Mouse (Mus musculus): ENCODE measurements around the gene Nup160.

Nup160 gene

GRCm38 (mm10) chr2:90677007-90677406, at the start of gene Nup160:
Nup160 (plus strand) TSS chr2:90677215.
- DNase-seq (ENCODE audit: low read depth in 1 of 2, low spot score in 2 of 2), result no peak

- DNase-seq (ENCODE audit: low read depth in 1 of 2, low spot score in 2 of 2), result no peak
These were observed 48.8 kb upstream of the Nup160 start for GRCm38 (mm10) chr2:90628261-90628660.

GRCm38 (mm10) chr2:90629552-90629951, 47.5 kb upstream of the Nup160 start:
- no peak for DNase-seq (ENCODE audit: low read depth in 1 of 2, low spot score in 2 of 2)

- DNase-seq (ENCODE audit: low read depth in 1 of 2, low spot score in 2 of 2), result no peak
These were observed 44.9 kb upstream of the Nup160 start for GRCm38 (mm10) chr2:90631938-90632733.

- DNase-seq (ENCODE audit: low read depth in 1 of 2, low spot score in 2 of 2), result no peak
These were observed 42.3 kb upstream of the Nup160 start for GRCm38 (mm10) chr2:90634671-90635070.

- no peak for DNase-seq (ENCODE audit: low read depth in 1 of 2, low spot score in 2 of 2)
These were observed 41.8 kb upstream of the Nup160 start for GRCm38 (mm10) chr2:90635085-90635723.

- DNase-seq (ENCODE audit: low read depth in 1 of 2, low spot score in 2 of 2), result no peak
These were observed 40.2 kb upstream of the Nup160 start for GRCm38 (mm10) chr2:90636853-90637252.

GRCm38 (mm10) chr2:90638986-90639746, 37.8 kb upstream of the Nup160 start:
- DNase-seq (ENCODE audit: low read depth in 1 of 2, low spot score in 2 of 2), result no peak

- DNase-seq (ENCODE audit: low read depth in 1 of 2, low spot score in 2 of 2), result no peak
These were observed 37.0 kb upstream of the Nup160 start for GRCm38 (mm10) chr2:90639747-90640699.

- DNase-seq (ENCODE audit: low read depth in 1 of 2, low spot score in 2 of 2), result peak; percentile 42 to 45
These were observed 35.9 kb upstream of the Nup160 start for GRCm38 (mm10) chr2:90641007-90641709.

GRCm38 (mm10) chr2:90641710-90642039, 35.3 kb upstream of the Nup160 start:
- no peak for DNase-seq (ENCODE audit: low read depth in 1 of 2, low spot score in 2 of 2)

- DNase-seq (ENCODE audit: low read depth in 1 of 2, low spot score in 2 of 2), result no peak
These were observed 29.9 kb upstream of the Nup160 start for GRCm38 (mm10) chr2:90647084-90647483.

GRCm38 (mm10) chr2:90649405-90649804, 27.6 kb upstream of the Nup160 start:
- no peak for DNase-seq (ENCODE audit: low read depth in 1 of 2, low spot score in 2 of 2)

- peak; percentile 55 to 57 for DNase-seq (ENCODE audit: low read depth in 1 of 2, low spot score in 2 of 2)
These were observed 27.1 kb upstream of the Nup160 start for GRCm38 (mm10) chr2:90649965-90650364.

- no peak for DNase-seq (ENCODE audit: low read depth in 1 of 2, low spot score in 2 of 2)
These were observed 24.9 kb upstream of the Nup160 start for GRCm38 (mm10) chr2:90652101-90652500.

GRCm38 (mm10) chr2:90652993-90653392, 24.0 kb upstream of the Nup160 start:
- DNase-seq (ENCODE audit: low read depth in 1 of 2, low spot score in 2 of 2), result no peak

- DNase-seq (ENCODE audit: low read depth in 1 of 2, low spot score in 2 of 2), result no peak
These were observed 21.6 kb upstream of the Nup160 start for GRCm38 (mm10) chr2:90655449-90655848.

GRCm38 (mm10) chr2:90658613-90659012, 18.4 kb upstream of the Nup160 start:
- no peak for DNase-seq (ENCODE audit: low read depth in 1 of 2, low spot score in 2 of 2)

- DNase-seq (ENCODE audit: low read depth in 1 of 2, low spot score in 2 of 2), result no peak
These were observed 18.0 kb upstream of the Nup160 start for GRCm38 (mm10) chr2:90659016-90659415.

- no peak for DNase-seq (ENCODE audit: low read depth in 1 of 2, low spot score in 2 of 2)
These were observed 17.4 kb upstream of the Nup160 start for GRCm38 (mm10) chr2:90659639-90660038.
